Mouse (Mus musculus): ENCODE data around the gene Actg2. TPM values are rescaled to one million over a fixed set of nuclear protein-coding genes. Genes with fewer than 3 reads are reported as not detected.

Actg2 gene
- polyA plus RNA-seq (2012; rRNA removed): 957 and 1,409 TPM in 2 replicates

GRCm38 (mm10) chr6:83536028-83536794, at the start of gene Actg2:
TSS of gene Actg2 (minus strand) at chr6:83536265.

GRCm38 (mm10) chr6:83572671-83573070, 36.6 kb upstream of the Actg2 start, which contains the start of gene Stambp:
TSS of gene Stambp (minus strand) at chr6:83572729.

GRCm38 (mm10) chr6:83506258-83507167, 29.6 kb downstream of the Actg2 start, which contains the start of gene Dguok:
TSS of gene Dguok (minus strand) at chr6:83506969.

Other genes starting within 250 kb of the Actg2 start
- 2.7 and 3.3 TPM in 2 replicates for gene Mthfd2, start 210.4 kb downstream of the Actg2 start, polyA plus RNA-seq (2012; rRNA removed)
- 7.2 and 24.2 TPM in 2 replicates for gene Mob1a, start 210.2 kb downstream of the Actg2 start, polyA plus RNA-seq (2012; rRNA removed)
- 6.1 and 80.9 TPM in 2 replicates for gene Bola3, start 187.1 kb downstream of the Actg2 start, polyA plus RNA-seq (2012; rRNA removed)
- gene Tet3, start 77.2 kb downstream of the Actg2 start, polyA plus RNA-seq (2012; rRNA removed): 3.3 and 5.1 TPM in 2 replicates
- gene Dguok, start 29.3 kb downstream of the Actg2 start, polyA plus RNA-seq (2012; rRNA removed): 12.0 and 15.7 TPM in 2 replicates
- gene Stambp, start 36.5 kb upstream of the Actg2 start, polyA plus RNA-seq (2012; rRNA removed): 2.6 and 3.0 TPM in 2 replicates
- 0.35 TPM in 1 of 2 replicates, not detected in the other for gene Clec4f, start 119.9 kb upstream of the Actg2 start, polyA plus RNA-seq (2012; rRNA removed)
- 0.11 TPM in 1 of 2 replicates, not detected in the other for gene Cd207, start 141.6 kb upstream of the Actg2 start, polyA plus RNA-seq (2012; rRNA removed)
- gene Vax2, start 175.0 kb upstream of the Actg2 start, polyA plus RNA-seq (2012; rRNA removed): not detected in 2 replicates
- not detected in 2 replicates for gene Atp6v1b1, start 206.7 kb upstream of the Actg2 start, polyA plus RNA-seq (2012; rRNA removed)
- not detected in 2 replicates for gene Ankrd53, start 226.4 kb upstream of the Actg2 start, polyA plus RNA-seq (2012; rRNA removed)
- 42.1 and 51.5 TPM in 2 replicates for gene Tex261, start 239.5 kb upstream of the Actg2 start, polyA plus RNA-seq (2012; rRNA removed)

Measured in stomach, adult 2 months (tissue).